Mouse (Mus musculus): Measurements from ENCODE around the gene Neurl1b. TPM values are rescaled to one million over a fixed set of nuclear protein-coding genes. Genes with fewer than 3 reads are reported as not detected.
A peak's percentile ranks its signal among the peaks of the same experiment; 100 is the strongest.

Gene Neurl1b
- 2.7 and 8.5 TPM in 2 replicates for total RNA-seq (2017)

DNA sequence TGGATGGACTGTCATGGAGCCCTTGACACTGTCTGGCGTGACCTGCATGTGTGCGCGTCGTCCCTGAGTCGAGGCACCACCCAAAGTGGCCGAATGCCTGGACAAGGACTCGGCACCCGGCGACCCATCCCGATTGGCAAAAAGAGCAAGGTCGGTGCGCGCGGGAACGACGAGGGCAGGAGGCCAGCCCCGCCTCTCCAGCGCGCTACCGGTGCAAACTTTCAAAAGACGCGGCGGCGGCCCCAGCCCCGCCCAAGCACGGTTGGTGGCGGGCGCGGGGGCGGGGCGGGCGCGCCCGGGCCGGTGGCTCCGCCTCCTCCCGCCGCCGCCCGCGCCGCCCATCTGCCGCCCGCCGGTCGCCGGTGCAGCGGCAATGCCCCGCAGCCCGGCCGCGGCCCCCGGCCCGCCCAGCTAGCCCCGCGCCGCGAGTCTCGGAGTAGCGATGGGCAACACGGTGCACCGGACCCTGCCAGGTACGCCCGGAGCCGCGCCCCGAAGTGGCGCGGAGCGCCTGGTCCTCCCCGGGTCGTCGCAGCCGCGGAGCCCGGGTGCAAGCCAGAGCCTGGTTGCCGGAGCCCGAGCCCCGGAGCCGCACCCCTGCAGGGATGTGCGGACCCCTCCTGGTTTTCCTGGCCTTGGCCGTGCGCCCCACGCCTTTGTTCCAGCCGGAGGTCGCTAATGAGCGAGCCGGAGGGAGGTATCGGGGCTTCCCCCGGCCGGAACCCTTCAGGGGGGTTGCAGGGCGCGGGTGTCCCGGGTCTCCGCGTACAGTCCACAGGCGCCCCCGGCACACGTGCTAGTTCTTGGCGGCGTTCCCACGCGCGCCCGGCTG is at the start of gene Neurl1b:
Gene Neurl1b (plus strand): TSS at position 307 of the 832 bp plus-strand sequence.
- peak; percentile 48 for ATAC-seq (replicated peaks; ENCODE audit: low read depth, poor library complexity, severe bottlenecking)

DNA sequence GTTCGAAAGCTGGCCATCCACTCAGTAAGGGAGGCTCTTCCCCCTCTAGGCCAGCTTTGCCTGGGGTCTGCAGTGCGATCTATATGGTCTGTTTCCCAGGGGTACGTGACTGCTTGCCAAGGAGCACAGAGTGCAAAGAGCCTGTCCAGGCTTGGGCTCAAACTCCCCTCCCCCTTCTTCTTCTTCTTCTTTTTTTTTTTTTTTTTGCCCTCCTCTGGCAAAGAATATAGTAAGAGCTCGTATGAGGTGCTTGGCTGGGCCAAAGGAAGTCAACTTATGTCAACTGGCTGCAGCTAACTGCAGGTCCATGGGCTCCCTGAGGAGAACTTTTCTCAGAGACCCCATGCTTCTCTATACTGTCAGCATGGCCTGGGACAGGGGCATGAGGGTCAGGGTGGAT is 47.8 kb upstream of the Neurl1b start:
- no peak for ATAC-seq (replicated peaks; ENCODE audit: low read depth, poor library complexity, severe bottlenecking)

DNA sequence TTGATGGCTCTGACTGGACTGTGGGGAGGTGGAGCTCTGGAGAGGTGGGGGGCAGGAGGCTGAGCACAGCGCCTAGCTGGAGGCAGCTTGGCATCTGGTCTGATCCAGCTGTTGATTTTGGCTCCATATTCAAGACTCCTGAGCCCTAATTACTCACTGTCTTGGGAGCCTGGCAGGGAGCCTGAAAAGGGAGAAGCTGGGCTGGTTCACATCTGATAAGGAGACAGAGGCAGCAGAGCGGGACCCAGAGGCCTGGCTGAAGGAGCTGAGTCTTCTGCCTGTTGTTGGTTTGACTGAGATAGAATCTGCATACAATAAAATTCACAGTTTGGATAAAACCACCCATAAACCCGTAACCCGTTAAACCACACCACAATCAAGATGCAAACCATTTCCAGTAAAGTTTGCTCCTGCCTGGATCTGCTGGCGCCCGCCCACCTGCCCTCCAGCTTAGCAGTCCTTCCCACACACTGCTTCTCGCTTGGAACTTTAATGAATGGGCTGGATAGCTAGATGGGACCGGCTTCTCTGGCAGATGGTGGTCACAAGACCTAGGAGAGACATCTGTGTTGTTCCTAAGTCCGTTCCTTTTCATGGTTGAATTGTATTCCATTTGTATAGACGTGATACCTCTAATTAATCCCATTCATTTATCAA is 46.2 kb upstream of the Neurl1b start:
- peak; percentile 57 for ATAC-seq (replicated peaks; ENCODE audit: low read depth, poor library complexity, severe bottlenecking)

DNA sequence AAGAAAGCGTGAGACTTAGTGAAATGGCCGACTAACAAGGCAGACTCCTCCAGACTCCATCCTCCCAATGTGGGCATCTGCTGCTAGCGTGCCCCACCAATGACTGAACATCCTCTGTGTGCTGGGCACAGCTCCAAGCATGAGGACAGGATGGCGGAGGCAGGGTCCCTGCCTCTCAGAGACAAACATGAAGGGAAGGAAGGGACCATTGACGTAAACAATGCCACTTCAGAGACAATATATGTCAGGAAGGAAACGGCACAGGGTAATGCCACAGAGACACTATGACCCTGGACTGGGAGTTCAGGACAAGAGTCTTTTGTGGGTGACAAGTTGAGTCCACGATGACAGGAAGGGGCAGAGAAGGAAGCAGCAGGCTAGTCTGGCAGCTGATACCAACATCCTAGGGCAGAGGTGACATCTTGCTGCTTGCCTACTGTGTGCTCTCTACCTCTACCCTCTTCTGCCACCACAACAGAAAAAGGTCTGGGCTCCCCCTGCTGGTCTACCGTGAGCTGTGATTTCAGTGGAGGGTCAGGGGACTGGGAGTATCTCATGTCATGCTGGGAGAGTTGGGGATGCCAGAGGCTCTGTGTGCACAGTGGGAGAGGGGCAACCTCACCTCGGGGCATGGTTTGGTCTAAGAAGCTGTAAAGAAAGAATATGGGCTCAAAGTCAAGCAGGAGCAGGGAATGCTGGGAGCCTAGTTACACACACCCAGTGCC is 43.9 kb upstream of the Neurl1b start:
- peak; percentile 66 for ATAC-seq (replicated peaks; ENCODE audit: low read depth, poor library complexity, severe bottlenecking)

DNA sequence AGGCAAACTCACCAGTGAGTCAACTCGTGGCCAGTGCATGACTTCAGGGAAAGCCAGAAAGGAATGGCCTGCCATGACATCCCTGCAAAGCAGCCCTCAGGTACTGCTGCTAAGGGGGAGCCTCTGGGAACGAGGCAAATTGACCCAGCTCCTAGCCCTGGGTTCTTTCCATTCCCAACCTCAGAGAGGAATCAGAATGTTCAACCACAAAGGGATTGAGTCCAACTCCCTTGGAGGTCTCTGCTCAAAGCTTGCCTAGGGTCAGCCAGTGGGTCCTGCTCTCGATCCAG is 43.4 kb upstream of the Neurl1b start:
- no peak for ATAC-seq (replicated peaks; ENCODE audit: low read depth, poor library complexity, severe bottlenecking)

DNA sequence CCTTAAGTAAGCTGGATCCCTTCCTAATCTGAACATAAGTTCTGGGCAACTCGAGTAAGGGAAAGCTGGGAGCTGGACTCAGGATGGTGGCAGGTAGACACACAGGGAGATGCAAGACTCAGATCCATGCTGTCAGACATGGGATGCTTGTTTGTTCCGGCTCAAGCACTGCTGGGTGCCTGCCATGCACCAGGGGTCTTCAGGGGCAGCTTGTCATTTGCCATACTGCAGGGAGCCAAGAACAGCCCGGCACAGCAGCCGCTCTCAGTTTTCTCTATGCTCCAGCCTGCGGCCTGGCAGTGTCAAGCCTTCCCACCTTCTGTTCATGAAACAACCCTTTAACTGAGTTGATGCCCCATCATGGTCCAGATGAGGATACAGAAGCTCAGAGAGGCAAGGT is 41.4 kb upstream of the Neurl1b start:
- no peak for ATAC-seq (replicated peaks; ENCODE audit: low read depth, poor library complexity, severe bottlenecking)

DNA sequence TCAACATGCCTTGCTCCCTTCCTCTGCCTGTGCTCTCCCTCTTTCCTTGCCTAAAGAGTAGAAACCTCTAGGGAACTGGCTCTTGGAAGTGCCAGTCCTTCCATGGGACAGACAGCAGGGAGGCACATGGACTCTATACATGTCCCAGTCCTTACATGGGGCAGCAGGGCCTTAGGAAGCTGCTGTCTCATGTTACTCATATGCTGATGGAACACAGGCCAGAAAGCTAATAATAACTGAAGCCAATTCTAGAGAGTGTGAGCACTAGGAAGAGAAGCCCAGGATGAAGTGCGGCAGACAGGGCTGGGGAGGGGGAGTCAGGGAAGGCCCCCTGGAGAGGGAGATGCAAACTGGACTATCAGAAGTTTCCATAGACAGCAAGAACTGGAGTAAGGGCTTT is 38.2 kb upstream of the Neurl1b start:
- no peak for ATAC-seq (replicated peaks; ENCODE audit: low read depth, poor library complexity, severe bottlenecking)

DNA sequence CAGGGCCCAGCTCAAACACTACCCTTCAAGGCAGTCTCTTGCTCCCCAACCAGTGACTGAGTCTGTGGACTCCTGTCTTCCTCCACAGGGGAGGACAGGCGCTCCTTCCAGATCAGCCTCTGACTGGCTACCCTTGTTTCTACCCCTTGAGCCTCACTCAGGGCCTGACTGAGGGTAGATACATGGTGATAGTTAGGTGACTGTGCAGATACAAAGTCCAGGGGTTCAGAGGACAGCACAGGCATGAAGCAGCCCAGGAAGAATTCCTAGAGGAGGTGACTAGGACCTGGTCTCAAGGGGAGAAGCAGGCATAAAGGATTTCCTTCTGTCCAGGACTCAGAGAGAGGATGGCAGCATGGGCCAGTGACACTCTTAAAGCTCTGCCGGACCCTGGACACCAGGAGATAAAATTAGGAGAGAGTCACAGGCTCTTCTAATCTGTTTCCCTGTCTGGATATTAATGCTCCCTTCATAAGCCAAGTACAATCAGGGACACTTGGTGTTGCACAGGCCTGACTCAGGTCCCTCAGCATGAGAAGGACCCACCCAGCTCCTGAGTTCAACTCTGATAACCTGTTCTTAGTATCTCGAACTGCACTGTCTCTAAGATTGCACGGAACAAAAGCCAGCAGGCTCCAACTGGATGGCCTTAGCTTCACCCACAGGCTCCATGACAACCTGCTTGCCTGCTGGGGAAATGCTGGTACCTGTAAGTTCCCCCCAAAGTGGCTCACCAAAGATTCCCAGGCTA is 37.5 kb upstream of the Neurl1b start:
- no peak for ATAC-seq (replicated peaks; ENCODE audit: low read depth, poor library complexity, severe bottlenecking)

DNA sequence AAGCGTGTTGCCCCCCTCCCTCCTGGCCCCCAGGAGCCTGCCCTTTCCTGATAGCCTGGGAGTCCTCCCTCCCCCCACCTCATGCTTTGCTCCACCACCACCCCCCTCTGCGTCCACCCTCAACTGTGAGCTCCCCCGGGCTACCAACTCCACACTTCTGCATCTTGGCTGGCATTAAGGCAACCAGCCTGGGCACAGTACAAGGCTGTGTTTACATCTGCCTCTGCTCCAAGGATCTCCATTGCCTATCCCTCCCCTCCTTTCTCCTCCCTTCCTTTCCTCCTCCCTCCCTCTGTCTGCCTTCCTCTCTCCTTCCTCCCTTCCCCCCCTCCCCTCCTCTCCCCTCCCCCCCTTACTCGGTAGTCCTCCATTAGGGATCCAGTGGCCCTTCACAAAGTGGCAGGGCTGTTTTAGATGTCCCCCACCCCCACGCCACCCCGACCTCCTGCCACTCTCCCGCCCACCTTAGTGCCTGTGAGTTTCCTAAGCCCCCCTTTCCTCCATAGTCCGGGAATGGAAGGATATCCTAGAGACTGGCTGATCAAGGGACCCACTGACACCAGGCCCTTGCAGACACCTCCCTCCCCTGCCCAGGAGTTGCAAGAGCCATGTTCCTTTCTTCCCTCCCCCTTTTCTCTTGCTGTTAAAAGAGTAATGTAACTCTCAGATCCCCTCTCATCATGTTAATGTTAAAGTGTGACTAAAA is 34.2 kb upstream of the Neurl1b start:
- no peak; the same call in 1 of the 2 replicates for ATAC-seq (replicated peaks; ENCODE audit: low read depth, poor library complexity, severe bottlenecking)

DNA sequence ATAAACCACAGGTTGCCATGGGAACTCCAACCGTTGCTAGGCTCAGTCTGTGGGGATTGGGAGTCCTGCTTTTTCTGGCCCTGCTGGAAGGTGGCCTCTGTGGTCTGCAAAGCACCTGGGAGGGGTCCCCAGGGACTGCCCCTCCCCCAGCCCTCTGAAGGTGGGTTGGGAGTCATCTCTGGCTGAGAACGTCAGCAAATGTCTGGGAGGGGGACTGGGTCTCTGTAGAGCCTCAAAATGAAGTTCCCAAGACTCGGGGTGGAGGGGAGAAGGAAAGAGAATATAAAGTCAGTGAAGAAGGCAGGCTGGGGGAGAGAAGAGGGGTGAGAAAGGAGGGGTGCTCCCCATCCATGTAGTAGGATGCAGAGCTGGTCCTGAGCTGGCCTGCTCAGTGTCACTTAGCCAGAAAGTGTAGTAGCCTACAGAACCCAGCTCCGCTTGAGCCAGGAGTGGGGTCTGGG is 33.6 kb upstream of the Neurl1b start:
- peak; percentile 48; the same call in 1 of the 2 replicates for ATAC-seq (replicated peaks; ENCODE audit: low read depth, poor library complexity, severe bottlenecking)

DNA sequence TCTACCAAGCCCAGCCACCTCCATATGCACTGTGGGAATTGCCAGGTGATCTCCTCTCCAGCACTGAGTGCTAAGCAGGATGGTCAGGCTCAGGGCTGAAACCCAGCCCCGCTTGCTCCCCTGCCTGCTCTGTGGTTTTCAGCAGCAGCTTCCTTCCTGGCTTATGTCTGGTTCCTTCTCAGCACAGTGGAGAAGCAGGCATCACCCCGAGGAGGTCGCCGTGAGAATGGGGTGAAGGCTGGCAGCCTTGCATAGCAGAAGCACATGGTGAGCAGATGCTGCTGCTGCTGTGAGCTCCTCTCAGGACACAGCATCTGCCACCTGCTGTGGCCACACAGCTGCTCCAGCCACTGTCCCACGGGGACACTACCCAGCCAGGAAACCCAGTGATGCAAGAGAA is 33.0 kb upstream of the Neurl1b start:
- ATAC-seq (replicated peaks; ENCODE audit: low read depth, poor library complexity, severe bottlenecking), result peak; percentile 62

DNA sequence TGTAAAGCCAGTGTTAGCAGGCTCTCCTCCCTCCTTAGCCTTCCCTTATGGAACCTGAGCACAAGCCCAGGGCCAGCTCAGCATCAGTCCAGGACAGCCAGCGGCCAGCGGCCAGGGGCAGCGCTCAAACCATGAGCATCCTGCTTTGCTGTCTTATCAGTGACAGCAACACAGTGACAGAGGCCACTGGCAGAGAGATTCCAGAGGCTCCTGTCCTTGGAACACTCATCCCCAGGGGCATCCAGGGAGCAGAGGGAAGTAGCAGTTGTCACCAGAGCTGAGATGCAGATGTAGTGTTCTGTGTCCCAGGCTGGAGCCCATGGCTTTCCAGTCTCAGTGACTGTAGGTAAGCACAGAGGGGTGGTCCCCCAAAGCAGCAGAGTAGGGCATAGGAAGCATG is 32.5 kb upstream of the Neurl1b start:
- ATAC-seq (replicated peaks; ENCODE audit: low read depth, poor library complexity, severe bottlenecking), result no peak

DNA sequence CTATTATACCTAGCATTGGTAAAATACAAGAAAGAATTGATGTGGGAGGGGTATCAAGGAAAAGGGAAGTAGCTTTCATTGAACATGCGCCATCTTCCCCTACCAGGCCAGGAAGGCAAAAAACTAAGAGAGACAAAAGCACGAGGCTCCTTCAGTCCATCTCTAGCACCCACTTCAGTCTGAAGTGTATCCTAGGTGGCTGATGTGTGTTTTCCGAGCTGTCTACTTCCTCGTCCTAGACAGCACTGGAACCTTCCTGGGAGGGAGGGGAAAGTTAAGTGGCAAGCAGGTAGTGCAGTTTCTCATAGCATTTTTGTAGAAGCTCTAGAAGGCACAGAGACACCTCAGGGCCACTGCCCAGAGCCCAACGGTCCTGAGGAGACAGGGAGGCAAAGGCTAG is 31.9 kb upstream of the Neurl1b start:
- no peak for ATAC-seq (replicated peaks; ENCODE audit: low read depth, poor library complexity, severe bottlenecking)

DNA sequence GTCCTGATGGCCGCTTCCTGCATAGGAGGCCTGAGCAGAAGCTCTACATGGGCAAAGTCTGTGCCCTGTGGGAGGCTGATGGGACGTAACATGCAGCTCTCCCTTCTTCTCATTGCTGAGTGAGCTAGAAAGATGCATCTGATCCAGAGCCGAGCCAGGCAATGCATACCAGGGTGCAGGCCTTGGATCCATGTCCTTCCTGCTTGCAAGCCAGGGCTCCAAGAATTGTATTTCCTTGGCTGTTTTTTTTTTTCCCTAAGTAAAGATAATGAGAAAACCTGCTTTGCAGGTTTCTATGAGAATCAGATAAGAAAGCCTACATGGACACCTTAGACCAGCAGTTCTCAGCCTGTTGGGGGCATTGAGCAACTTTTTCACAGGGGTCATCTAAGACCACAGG is 30.5 kb upstream of the Neurl1b start:
- no peak for ATAC-seq (replicated peaks; ENCODE audit: low read depth, poor library complexity, severe bottlenecking)

DNA sequence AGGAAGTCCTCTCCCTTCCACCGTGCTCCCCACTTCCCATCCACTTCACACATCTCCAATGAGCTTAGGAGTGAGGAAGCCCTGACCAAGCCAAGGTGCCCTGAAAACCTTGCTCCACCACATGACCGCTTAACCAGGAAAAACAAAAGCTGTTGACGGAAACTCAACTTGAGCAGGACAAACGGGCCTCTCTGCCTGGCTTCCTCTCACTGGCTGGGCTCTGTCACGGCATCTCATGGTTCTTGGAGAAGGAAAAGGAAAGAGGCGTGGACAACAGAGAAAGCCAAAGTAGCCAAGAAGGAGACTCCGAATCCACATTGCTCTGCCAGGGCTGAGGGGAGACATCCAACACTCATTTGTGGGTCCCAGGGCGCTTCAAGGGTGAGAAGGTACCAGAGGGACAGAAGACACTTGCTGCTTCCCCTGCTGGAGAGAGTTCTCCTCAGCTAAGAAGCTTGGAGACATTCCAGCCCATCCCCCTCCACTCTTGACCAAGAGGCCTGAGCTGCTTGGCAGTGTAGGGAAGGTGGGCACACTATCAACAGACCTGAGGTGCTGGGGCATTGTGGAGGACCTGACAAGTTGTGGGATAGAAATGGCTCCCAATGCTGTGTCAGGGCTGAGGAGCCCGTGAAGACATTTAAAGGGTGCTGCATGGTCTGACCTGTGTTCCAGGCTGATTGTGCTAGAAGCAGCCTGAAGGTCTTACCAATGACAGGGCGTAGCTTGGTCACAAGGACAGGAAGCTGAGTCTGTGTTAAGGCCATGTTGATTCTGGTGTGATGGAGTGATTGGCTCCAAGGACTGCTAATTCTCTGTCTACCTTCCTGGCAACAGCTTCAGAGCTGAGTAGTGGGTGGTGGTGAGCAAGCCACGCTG is 29.1 kb upstream of the Neurl1b start:
- no peak for ATAC-seq (replicated peaks; ENCODE audit: low read depth, poor library complexity, severe bottlenecking)

DNA sequence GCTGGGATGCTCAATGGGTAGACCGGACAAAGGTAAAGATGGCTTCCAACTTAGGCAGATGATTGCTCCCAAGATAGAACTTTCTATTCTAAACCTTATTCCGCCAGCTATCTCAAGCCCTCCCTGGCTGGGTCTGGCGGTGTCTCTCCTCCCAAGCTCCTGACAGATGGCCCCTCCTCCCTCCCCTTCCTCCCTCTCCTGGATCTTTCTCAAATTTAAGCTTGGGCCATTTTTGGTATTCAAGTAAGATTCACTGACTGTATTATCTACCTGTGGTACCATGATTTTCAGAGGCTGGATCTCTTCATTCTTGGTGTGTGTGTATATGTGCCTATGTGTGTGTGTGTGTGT is 28.5 kb upstream of the Neurl1b start:
- no peak for ATAC-seq (replicated peaks; ENCODE audit: low read depth, poor library complexity, severe bottlenecking)

DNA sequence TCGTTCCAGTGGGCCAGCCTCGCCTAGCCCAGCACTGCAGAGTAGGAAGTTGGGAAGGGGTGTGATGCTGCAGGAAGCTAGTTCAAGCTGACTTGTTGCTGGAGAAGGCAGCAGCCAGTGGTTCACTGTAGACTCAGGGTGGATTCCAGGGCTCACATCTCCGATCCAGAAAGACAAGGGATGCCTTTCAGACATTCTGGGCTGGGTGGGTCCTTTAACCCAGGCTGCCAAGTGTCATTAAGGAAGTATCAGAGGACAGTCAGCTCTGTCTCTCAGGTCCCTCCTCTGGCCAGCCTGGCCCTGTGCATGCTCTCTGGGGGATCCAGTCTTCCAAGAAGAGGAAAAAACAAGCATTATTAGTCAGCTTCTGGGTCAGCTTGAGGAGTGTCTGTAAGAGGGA is 26.5 kb upstream of the Neurl1b start:
- no peak for ATAC-seq (replicated peaks; ENCODE audit: low read depth, poor library complexity, severe bottlenecking)

DNA sequence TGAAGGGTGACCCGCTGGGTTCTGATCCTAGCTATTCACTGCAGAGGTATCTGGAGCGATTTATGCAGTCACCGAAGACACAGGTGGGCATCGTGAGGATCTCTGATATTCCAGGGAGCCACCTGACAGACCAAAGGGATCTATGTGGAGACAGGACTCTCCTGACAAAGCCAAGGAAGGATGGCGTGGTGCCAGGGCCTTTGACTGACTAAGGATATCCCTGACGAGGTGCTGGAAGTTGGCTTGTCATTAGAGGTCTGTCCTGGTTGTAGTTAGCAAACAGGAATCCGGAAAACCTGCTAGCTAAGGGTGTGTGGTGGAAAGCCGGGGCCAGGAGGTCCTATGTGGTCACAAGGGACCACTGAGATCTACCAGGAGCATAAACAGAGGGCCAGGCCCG is 25.4 kb upstream of the Neurl1b start:
- ATAC-seq (replicated peaks; ENCODE audit: low read depth, poor library complexity, severe bottlenecking), result no peak

DNA sequence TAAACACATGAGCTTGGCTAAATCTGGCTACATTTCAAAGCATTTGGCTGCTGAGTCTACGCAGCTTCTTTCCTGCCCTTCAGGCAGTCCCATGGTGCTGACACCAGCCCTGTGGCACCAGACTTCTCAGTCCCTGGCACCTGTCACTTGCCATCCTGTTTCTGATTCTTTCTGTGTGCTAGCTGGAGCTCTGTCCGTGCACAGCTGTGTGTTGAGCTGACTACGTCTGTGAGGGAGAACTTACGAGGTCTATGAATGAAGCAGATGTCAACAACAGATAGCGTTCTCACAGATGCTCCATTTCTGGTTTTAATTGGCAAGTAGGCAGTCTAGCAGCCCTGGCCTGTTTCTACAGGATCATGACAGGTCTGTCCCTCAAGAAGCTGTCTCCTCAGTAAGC is 24.0 kb upstream of the Neurl1b start:
- no peak for ATAC-seq (replicated peaks; ENCODE audit: low read depth, poor library complexity, severe bottlenecking)

Measured in common myeloid progenitor, adult 5-6 weeks (primary cell).